ENCODE assay signal across 12 mouse cellular contexts in genomic region chr3:26270894-26271795, GRCm38 (mm10).
A peak's percentile ranks its signal among the peaks of the same experiment; 100 is the strongest.
DNase-seq lines count a peak whose midpoint lies in the region; ATAC-seq lines count a peak whose summit lies in the region.
"Had no signal": no experiment of that assay in that cellular context is flagged by ENCODE, and none has a peak within 500 bp of the region (broad histone marks: within the 10 kb centered on the region; RNA-seq: fewer than 3 reads in every experiment).

No protein-coding gene starts in this region.

- no peak overlapping the region for H3K9ac ChIP-seq in hindbrain, embryonic 11.5 days (ENCODE audit: low read depth, low read length)
- H3K9ac ChIP-seq in hindbrain, embryonic 14.5 days: no peak overlapping the region
- no peak overlapping the region for H3K9ac ChIP-seq in midbrain, embryonic 15.5 days
- H3K9ac ChIP-seq: liver, embryonic 14.5 days had no signal

- H3K27me3 ChIP-seq in hindbrain, embryonic 11.5 days (ENCODE audit: control insufficient read depth, insufficient read depth, low read length): no peaks in the 10 kb centered on the region
- H3K27me3 ChIP-seq in hindbrain, embryonic 14.5 days (ENCODE audit: control insufficient read depth, insufficient read depth, low read length): no peaks in the 10 kb centered on the region
- H3K27me3 ChIP-seq in midbrain, embryonic 15.5 days (replicated peaks): no peaks in the 10 kb centered on the region

- H3K4me3 ChIP-seq in hindbrain, embryonic 11.5 days (ENCODE audit: low read depth, low read length): no peak overlapping the region
- no peak overlapping the region for H3K4me3 ChIP-seq in hindbrain, embryonic 14.5 days (replicated peaks; ENCODE audit: low read length)
- H3K4me3 ChIP-seq in midbrain, embryonic 15.5 days: no peak overlapping the region

- H3K4me1 ChIP-seq in hindbrain, embryonic 11.5 days (replicated peaks; ENCODE audit: control insufficient read depth, insufficient read depth, low read length): no peaks in the 10 kb centered on the region
- no peaks in the 10 kb centered on the region for H3K4me1 ChIP-seq in hindbrain, embryonic 14.5 days (replicated peaks; ENCODE audit: control insufficient read depth, insufficient read depth, low read length)
- H3K4me1 ChIP-seq in midbrain, embryonic 15.5 days: no peaks in the 10 kb centered on the region

- ATAC-seq in hindbrain, embryonic 11.5 days (ENCODE audit: low FRiP score): peak; percentile 77
- ATAC-seq in hindbrain, embryonic 14.5 days (ENCODE audit: low FRiP score): no peak
- 0 out of 2 replicates have a peak, but pooled peaks have one; percentile 27 for ATAC-seq in midbrain, embryonic 15.5 days (replicated peaks)
- ATAC-seq: CD4-positive, CD25-positive, alpha-beta regulatory T cell, adult 4 months had no signal

- no peak overlapping the region for H3K4me2 ChIP-seq in hindbrain, embryonic 11.5 days (replicated peaks; ENCODE audit: low read depth, low read length)
- no peak overlapping the region for H3K4me2 ChIP-seq in hindbrain, embryonic 14.5 days (replicated peaks)
- no peak overlapping the region for H3K4me2 ChIP-seq in midbrain, embryonic 15.5 days

- H3K27ac ChIP-seq in hindbrain, embryonic 11.5 days (ENCODE audit: low read depth, low read length): no peak overlapping the region
- no peak overlapping the region for H3K27ac ChIP-seq in hindbrain, embryonic 14.5 days
- no peak overlapping the region for H3K27ac ChIP-seq in midbrain, embryonic 15.5 days
- H3K27ac ChIP-seq: liver, embryonic 14.5 days had no signal

- 50% methylated on average over 4 of the region's 4 CpGs for WGBS in hindbrain, embryonic 11.5 days
- 35% methylated on average over 4 of the region's 4 CpGs for WGBS in hindbrain, embryonic 14.5 days
- 17% methylated on average over 4 of the region's 4 CpGs for WGBS in midbrain, embryonic 15.5 days

- H3K36me3 ChIP-seq in hindbrain, embryonic 11.5 days (ENCODE audit: control insufficient read depth, insufficient read depth, low read length): no peaks in the 10 kb centered on the region
- no peaks in the 10 kb centered on the region for H3K36me3 ChIP-seq in hindbrain, embryonic 14.5 days (replicated peaks; ENCODE audit: control insufficient read depth, insufficient read depth)
- no peaks in the 10 kb centered on the region for H3K36me3 ChIP-seq in midbrain, embryonic 15.5 days (replicated peaks)

- H3K9me3 ChIP-seq in hindbrain, embryonic 11.5 days (ENCODE audit: control insufficient read depth, low read length): no peaks in the 10 kb centered on the region
- H3K9me3 ChIP-seq in hindbrain, embryonic 14.5 days (ENCODE audit: control insufficient read depth, low read length): no peaks in the 10 kb centered on the region
- H3K9me3 ChIP-seq in midbrain, embryonic 15.5 days: no peaks in the 10 kb centered on the region

- DNase-seq in hindbrain, embryonic 11.5 days (ENCODE audit: low spot score): peak; percentile 7
- DNase-seq in hindbrain, embryonic 14.5 days (ENCODE audit: low spot score): no peak
- DNase-seq in adrenal gland, postnatal 36 days: peak; percentile 3 to 34
- DNase-seq in embryo, embryonic 9.5 days (ENCODE audit: extremely low spot score): peak; percentile 6
- no peak for DNase-seq in gastrocnemius, adult 8-10 months (ENCODE audit: low spot score in 2 of 2)
- no peak for DNase-seq in liver
- DNase-seq: cerebellum, adult 11 months; heart, postnatal 10 days; lung, postnatal 14 days had no signal

Comparison
In these comparisons a context has a peak if more than half of its experiments do, and no peak if none do; other contexts are left out.
1. DNase-seq: peak in hindbrain, embryonic 11.5 days (single experiment), adrenal gland, postnatal 36 days (2 of 2) and embryo, embryonic 9.5 days (single experiment); none in hindbrain, embryonic 14.5 days (single experiment), gastrocnemius, adult 8-10 months (0 of 2) and liver (single experiment).